Mouse (Mus musculus) C3H10T1/2 (cell line): ENCODE data around the gene AL732309.1. TPM values are rescaled to one million over a fixed set of nuclear protein-coding genes. Genes with fewer than 3 reads are reported as not detected.

Experiments
- polyA plus RNA-seq, 2 experiments: library from polyadenylated mRNA; unstranded; fragments of >200 nt; fragmentation: generic; extraction: Trizol; gene quantifications; one replicate each; pipeline ENCODE4 v1.2.1; 2012; ENCODE audit warnings: missing spikeins in 2 of 2

Gene AL732309.1
- polyA plus RNA-seq: 1 to 10 TPM; 2.2 to 6.1 TPM

DNA sequence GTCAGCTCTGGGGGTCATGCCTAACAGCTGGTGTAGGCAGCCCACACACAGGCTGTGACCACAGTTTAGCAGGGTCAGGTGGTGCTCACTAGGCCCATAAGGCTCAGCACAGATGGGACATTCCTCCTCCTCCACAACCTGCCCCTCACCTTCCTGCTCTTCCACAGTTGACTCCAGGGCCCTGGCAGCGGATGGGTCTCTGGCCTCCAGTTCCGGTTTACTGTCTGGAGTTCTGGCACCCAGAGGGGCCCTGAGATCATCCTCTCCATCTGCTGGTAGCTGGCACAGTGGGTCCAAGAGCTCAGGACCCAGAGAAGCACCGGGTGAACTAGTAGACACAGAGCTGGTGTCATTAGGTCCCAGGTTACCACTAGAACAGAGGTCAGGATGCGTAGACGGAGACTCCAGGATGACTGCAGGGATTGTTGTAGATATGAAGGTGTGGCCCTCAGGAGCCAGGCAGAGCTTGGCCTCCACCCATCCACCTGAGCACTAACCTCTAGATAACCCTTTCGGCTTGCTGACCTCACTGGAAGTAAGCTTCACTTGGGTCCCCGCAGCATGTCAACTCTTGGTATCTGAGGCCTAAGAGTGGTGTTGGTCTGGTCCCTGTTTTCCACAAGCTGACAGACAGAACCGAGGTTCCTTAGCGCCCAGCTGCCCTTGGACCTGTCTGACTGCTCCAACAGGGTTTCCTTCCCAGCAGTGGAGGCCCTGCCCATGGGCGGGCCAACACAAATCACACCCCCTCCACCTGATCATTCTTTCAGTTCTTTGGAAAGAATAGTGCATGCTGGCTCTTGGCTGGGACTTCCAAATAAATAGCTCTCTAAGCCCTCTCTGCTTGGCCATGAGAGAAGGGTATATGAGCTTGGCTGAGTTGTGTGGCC is at the start of gene AL732309.1:
Gene AL732309.1 (minus strand): TSS at position 681 of the 890 bp plus-strand sequence.

DNA sequence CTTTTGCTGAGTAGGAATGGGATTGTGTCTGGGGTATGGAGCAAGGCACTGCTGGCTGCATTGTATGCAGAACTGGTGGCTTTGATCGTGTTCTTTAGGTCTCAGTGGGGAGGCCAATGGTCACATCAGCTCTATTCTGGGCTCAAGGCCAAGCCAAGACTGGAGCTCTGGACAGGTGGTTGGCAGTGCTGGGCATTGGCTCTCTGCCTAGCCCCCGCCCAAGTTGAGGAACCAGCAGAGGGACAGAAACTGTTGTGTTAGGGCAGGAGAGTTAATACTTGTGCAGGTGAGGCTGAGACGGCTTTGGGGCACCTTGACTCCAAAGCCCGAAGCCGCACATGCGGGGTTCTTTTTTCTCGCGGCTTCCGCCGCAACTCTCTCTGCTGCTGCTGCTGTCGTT is 43.0 kb upstream of the AL732309.1 start, which contains the start of gene Lrrc26:
Gene Lrrc26 (plus strand): TSS at position 265 of the 400 bp plus-strand sequence.

DNA sequence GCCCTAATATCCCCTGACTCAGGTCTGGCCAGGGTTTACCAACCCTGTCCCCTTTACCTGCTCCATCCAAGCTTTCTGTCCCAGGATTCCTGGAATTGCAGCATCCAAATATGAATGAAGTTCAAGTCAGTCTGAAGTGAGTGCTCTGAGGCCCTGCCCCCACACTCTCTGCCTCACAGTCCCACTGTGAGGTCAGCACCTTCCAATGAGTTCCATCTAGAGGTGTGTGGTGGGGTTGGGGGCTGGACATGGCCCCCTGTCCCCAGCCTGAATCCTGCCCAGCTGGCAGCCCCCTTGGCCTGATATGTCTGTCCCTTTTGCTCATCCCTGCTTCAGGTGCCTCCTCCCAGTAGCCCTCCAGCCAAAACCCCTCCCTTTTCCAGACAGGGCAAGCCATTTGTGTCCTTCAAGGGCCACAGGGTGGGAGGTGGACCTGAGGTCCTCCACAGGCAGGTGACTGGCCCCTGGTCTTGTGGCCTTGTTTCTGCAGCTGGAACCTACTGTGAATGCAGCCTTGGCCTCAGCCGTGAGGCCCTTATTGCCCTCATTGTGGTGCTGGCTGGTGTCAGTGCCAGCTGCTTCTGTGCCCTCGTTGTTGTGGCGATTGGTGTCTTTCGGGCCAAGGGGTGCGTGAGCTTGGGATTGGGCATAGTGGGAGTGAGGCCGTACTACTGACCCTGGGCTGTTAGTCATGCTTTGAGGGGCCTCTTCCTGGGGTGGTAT is 41.4 kb upstream of the AL732309.1 start, which contains the start of gene Tmem210:
Gene Tmem210 (plus strand): TSS at position 219 of the 723 bp plus-strand sequence.

DNA sequence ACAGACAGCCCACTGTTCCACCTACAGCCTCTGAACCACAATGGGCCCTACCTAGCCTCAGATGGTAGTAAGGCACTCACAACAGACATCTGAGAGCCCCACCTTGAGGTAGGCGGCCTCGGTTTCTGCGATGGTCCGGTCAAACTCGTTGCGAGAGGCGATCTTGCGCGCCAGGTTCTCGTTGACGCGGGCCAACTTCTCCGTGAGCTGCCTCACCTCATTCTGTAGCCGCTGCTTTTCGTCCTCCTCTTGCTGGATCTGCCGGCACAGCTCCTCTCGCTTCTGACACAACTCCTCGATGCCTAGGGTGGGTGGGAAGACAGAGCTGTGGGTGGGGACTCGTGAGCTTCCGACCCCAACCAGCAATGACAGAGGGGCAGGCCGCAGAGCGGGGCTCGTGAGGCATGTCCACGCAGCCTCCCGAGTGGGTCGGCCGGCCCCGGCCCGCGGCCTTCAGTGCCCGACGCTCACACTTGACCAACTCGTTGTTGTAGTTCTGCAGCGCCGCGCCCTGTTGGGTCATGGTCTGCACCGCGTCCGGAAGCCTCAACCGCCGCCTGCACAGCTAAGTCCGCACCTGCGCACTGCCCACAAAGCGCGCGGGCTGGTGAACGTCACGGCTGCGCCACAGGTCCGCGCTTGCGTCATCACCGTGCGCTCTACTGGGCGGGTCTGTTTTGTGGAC is 25.3 kb upstream of the AL732309.1 start, which contains the start of the genes Ssna1 and Anapc2:
Gene Ssna1 (minus strand): TSS at position 612 of the 685 bp plus-strand sequence.
Gene Anapc2 (plus strand): TSS at position 652 of the 685 bp plus-strand sequence.

DNA sequence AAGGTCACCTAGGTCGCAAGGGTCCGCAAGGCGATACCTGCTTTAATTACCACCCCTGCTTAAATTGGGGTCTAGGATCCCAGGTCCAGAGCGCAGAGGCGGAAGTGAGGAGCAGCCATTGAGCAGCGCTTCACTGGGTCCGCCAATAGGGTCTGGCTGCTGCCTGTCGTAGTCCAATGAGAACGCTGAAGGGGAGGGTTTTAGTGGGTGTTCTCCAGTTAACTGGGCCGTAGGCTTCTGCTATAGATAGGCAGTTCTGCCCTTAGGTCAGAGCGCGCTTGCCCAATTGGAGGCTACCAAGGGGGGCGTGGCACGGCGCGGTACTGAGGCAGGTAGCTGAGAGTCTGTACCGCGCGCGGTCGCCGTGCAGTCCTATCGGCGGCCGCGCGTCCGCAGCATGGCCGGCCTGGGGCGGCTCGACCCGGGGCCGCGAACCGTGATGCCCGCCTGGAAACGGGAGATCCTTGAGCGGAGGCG is 15.7 kb upstream of the AL732309.1 start, which contains the start of gene Tprn:
Gene Tprn (plus strand): TSS at position 328 of the 477 bp plus-strand sequence.

DNA sequence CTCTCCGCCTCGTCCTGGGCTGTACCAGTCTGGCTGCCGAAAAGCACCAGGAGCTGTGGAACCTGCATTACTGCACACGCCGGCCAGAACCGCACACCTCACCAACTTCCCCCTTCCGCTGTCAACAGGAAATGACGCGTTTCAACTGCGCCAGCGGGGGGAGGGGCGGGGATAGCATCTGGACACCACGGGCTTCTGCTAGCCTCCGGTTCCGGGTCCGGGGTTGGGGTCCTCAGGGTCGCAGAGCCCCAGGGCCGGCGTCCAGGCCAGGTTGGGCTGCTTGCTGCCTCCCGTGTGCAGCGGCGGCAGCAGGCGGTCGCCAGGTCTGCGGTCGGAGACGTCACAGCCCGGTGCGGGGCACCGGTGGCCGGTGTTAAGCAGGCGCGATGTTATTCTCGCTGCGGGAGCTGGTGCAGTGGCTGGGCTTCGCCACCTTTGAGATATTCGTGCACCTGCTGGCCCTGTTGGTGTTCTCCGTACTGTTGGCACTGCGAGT is 8.7 kb upstream of the AL732309.1 start, which contains the start of gene Tmem203:
Gene Tmem203 (plus strand): TSS at position 156 of the 496 bp plus-strand sequence.

DNA sequence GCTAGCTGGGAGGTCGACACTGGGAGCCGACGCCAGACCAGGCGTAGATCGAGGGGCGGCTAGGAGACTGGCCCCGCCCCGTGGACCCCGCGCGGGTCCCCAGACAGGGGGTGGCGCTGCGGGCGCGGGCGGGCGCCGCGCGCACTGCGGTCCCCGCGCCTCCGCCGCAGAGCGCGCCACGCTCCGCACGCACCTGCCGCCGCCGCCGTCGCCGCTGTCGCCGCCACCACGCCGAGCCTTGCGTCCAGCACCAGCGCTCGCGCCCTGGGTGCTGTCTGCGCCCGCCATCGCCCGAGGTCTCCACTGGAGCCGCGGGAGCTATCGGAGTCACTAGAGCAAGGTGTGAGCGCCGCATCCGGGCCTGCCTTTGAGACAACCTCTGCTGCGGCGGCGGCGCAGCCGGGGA is 4.6 kb downstream of the AL732309.1 start, which contains the start of the genes Rnf208 and Cysrt1:
Gene Rnf208 (plus strand): TSS at position 155 of the 406 bp plus-strand sequence.
Gene Cysrt1 (minus strand): TSS at position 352 of the 406 bp plus-strand sequence.

DNA sequence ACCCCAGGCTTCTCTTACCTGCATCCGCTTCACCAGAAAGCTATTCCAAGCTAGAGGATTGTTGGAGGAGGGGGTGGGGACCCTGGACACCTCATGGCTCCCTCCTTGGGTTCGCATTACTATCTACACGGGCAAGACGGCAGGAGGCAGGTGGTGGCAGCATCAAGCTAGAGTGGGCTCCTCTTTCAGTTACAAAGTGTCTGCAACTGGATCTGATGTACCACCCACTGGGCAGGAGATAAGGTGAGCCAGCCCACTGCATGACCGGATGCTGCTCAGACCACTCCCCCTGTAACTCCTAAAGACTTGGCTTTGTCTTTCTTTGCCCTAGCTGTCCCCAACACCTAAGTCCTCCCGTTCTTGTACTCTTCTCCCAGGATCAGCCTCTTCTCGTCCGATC is 10.0 kb downstream of the AL732309.1 start, which contains the start of gene Rnf224:
Gene Rnf224 (minus strand): TSS at position 174 of the 400 bp plus-strand sequence.

DNA sequence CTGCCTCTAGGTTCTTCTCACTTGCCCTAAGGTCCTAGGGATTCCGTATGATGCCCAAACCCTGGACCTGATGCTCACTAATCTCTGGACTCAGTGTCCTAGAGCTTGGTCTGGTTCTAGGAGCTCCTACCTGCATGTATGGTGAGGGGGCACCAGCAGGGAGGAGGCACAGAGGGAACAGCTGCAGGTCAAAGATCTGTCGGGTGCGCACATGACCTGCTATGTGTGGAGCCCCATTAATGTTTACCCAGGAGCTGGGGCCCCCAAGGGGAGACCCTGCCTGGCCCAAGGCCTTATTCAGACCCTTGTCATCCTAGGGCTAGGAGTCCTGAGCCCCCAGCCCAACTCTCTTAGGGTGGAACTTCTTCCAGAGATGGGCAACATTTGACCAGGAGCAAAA is 12.6 kb downstream of the AL732309.1 start, which contains the start of gene Slc34a3:
Gene Slc34a3 (minus strand): TSS at position 315 of the 400 bp plus-strand sequence.

DNA sequence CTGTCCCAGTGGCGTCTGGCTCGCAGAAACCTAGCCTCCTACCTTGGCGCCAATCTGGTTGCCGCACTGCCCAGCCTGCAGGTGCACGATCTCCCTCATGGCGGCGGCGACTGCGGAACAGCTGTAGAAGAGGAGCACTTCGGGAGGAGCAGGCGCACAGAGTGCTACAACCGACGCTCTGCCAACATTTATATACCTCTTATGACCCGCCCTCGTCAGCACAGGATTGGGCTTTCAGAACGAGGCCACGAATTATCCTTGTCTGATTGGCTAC is 22.2 kb downstream of the AL732309.1 start, which contains the start of gene Tubb4b:
Gene Tubb4b (minus strand): TSS at position 211 of the 274 bp plus-strand sequence.

DNA sequence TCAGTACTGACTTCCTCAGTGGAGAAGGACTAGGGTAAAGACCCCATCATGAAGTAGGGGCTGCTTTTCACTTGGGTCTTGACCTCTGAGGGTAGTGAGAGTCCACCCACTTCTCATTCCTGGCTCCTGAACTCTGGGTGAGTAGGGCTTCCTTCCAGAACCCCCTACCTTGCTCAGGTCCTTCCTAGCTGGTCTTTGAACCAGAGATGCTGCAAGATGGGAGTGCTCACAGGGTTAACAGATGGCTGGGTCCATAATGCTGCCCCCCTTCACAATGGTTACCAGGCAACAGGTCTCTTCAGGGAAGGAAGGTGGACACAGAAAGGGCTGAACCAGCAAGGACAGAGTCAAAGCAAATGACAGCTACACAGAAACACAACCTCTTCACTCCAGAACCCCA is 28.2 kb downstream of the AL732309.1 start, which contains the start of gene Fam166a:
Gene Fam166a (plus strand): TSS at position 301 of the 400 bp plus-strand sequence.

DNA sequence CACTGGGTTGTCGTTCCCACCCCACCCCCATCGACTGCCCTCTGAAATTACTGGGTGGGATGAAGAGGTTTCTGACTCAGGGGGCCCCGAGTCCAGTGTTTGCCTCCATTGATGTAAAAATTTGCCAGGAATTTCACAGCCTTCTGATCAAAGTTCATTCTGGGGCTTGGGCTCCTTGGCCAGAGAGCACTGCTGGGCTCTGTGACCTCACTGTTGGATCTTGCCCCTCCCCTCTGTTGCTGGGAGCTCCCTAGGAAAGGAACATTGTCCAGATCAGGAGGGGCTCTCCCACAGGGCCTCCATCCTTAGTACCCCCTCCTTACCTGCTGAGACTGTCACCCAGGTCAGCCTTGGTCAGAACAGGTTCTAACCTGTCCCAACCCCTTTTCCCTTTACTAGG is 32.2 kb downstream of the AL732309.1 start, which contains the start of gene Stpg3:
Gene Stpg3 (minus strand): TSS at position 194 of the 400 bp plus-strand sequence.

DNA sequence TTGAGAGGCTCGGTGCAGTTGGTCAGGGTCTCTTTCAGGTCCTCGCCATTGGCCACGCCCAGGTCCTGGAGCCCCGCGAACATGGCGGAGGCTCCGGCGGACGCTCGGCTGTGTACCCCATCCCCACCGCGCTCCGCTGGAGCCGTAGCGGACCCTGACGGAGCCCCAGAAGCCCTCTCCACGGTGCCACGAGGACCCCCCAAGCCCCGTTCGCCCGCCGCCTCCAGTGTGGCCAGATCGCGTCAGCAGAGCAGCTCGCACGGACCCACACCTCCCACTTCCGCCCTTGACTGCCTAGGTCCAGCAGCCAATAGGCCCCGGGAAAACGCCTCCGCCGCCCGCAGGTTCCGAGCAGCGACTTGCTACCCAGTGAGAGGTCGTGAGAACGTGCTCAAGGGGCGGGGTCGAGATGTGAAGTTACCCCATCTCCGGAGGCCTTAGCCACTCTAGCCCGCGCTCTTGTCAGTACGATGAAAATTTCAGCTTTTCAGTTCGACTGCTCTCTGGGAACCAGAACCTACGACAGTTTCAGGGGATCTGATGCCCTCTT is 35.5 kb downstream of the AL732309.1 start, which contains the start of gene Nelfb:
Gene Nelfb (minus strand): TSS at position 369 of the 550 bp plus-strand sequence.

DNA sequence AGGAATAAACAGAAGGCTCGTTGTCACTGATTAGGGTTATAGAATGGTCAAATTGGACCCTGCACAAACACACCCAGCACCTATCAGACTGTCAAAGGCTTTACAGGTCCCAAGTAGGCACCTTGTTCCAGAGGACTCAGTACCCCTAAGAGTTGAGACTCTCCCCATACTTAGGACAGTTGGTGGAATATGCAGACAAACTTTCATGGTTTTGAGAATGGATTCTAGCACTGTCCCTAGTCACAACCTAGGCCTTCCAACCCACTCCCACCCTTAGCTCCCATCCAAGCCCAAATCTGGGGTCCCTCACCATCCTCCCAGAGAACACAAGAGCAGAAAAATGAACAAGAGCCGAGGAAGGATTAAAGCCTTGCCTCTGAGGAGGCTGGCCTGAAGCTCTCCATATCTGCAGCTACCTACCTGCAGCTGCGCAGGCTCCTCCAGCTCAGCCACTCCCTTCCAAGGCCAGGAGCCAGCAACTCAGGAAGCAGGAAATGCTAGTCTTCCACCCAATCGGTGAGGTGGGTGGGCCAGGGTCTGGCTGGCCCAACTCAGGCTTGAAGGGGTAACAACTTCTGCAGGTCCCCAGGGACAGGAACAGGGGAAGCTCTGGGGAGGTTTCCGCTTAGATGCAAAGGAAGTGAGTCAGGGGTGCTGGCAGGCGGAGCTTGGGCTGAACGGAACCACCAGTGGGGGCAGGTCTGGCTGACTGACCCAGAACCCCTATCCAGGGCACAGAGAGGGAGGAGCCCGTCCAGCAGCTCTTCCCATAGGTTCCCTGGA is 50.3 kb downstream of the AL732309.1 start, which contains the start of gene Tor4a:
Gene Tor4a (minus strand): TSS at position 715 of the 783 bp plus-strand sequence.

Other genes starting within 250 kb of the AL732309.1 start
- 10 to 100 TPM; 36.2 to 56.6 TPM for gene Nsmf, start 192.5 kb downstream of the AL732309.1 start, polyA plus RNA-seq
- gene Entpd8, start 166.6 kb downstream of the AL732309.1 start, polyA plus RNA-seq: not detected
- gene Noxa1, start 151.7 kb downstream of the AL732309.1 start, polyA plus RNA-seq: under 1 TPM in 1 of 2 experiments, not detected in 1; 0.04 TPM
- under 1 TPM; 0.13 to 0.19 TPM for gene Nrarp, start 66.1 kb downstream of the AL732309.1 start, polyA plus RNA-seq
- gene Tor4a, start 50.0 kb downstream of the AL732309.1 start, polyA plus RNA-seq: 10 to 100 TPM in 1 of 2 experiments, 1 to 10 TPM in 1; 9.1 to 26.9 TPM
- gene Nelfb, start 35.4 kb downstream of the AL732309.1 start, polyA plus RNA-seq: 10 to 100 TPM; 29.0 to 67.4 TPM
- under 1 TPM in 1 of 2 experiments, not detected in 1; 0.02 TPM for gene Stpg3, start 32.2 kb downstream of the AL732309.1 start, polyA plus RNA-seq
- 1 to 10 TPM in 1 of 2 experiments, not detected in 1; 1.6 TPM for gene Fam166a, start 28.1 kb downstream of the AL732309.1 start, polyA plus RNA-seq
- 100 to 1,000 TPM; 598 to 649 TPM for gene Tubb4b, start 22.2 kb downstream of the AL732309.1 start, polyA plus RNA-seq
- gene Slc34a3, start 12.5 kb downstream of the AL732309.1 start, polyA plus RNA-seq: not detected
- gene Rnf224, start 10.1 kb downstream of the AL732309.1 start, polyA plus RNA-seq: not detected
- gene Rnf208, start 4.6 kb downstream of the AL732309.1 start, polyA plus RNA-seq: not detected
- gene Cysrt1, start 4.4 kb downstream of the AL732309.1 start, polyA plus RNA-seq: under 1 TPM; 0.08 to 0.35 TPM
- gene Tmem203, start 8.6 kb upstream of the AL732309.1 start, polyA plus RNA-seq: 10 to 100 TPM; 38.1 to 48.4 TPM
- gene Tprn, start 15.8 kb upstream of the AL732309.1 start, polyA plus RNA-seq: 10 to 100 TPM; 10.9 to 14.3 TPM
- gene Ssna1, start 25.6 kb upstream of the AL732309.1 start, polyA plus RNA-seq: 100 to 1,000 TPM; 140 to 186 TPM
- gene Anapc2, start 25.6 kb upstream of the AL732309.1 start, polyA plus RNA-seq: 100 to 1,000 TPM in 1 of 2 experiments, 10 to 100 TPM in 1; 98.4 to 128 TPM
- not detected for gene Tmem210, start 41.3 kb upstream of the AL732309.1 start, polyA plus RNA-seq
- gene Lrrc26, start 43.1 kb upstream of the AL732309.1 start, polyA plus RNA-seq: not detected
- under 1 TPM; under 0.01 to 0.06 TPM for gene Grin1, start 72.3 kb upstream of the AL732309.1 start, polyA plus RNA-seq
- 10 to 100 TPM; 16.1 to 49.7 TPM for gene Man1b1, start 85.5 kb upstream of the AL732309.1 start, polyA plus RNA-seq
- 10 to 100 TPM; 31.1 to 38.1 TPM for gene Dpp7, start 109.5 kb upstream of the AL732309.1 start, polyA plus RNA-seq
- 100 to 1,000 TPM; 149 to 433 TPM for gene Uap1l1, start 118.8 kb upstream of the AL732309.1 start, polyA plus RNA-seq
- 10 to 100 TPM; 18.0 to 25.7 TPM for gene Sapcd2, start 125.5 kb upstream of the AL732309.1 start, polyA plus RNA-seq
- gene Entpd2, start 149.0 kb upstream of the AL732309.1 start, polyA plus RNA-seq: under 1 TPM in 1 of 2 experiments, not detected in 1; 0.12 TPM
- gene Npdc1, start 152.5 kb upstream of the AL732309.1 start, polyA plus RNA-seq: 100 to 1,000 TPM; 183 to 212 TPM
- gene Fut7, start 176.4 kb upstream of the AL732309.1 start, polyA plus RNA-seq: under 1 TPM; 0.13 to 0.42 TPM
- gene Abca2, start 181.8 kb upstream of the AL732309.1 start, polyA plus RNA-seq: 10 to 100 TPM in 1 of 2 experiments, 1 to 10 TPM in 1; 4.8 to 13.4 TPM
- under 1 TPM; 0.15 to 0.94 TPM for gene Clic3, start 210.0 kb upstream of the AL732309.1 start, polyA plus RNA-seq
- gene Paxx, start 214.2 kb upstream of the AL732309.1 start, polyA plus RNA-seq: 10 to 100 TPM; 25.6 to 61.9 TPM
- gene Ptgds, start 223.2 kb upstream of the AL732309.1 start, polyA plus RNA-seq: under 1 TPM; 0.07 to 0.30 TPM
- gene Lcn12, start 247.0 kb upstream of the AL732309.1 start, polyA plus RNA-seq: not detected